Mouse (Mus musculus) small intestine, adult 2 months (tissue): ENCODE measurements around the gene Lrrc49.

ENCODE experiments used
- CTCF ChIP-seq: fragments of 200-500 bp; IDR thresholded peaks from 2 replicates; pipeline ENCODE4 v1.5.1; 2012; ENCODE audit warnings: low read depth, mild to moderate bottlenecking, control low read depth, inconsistent platforms, low read length, moderate library complexity, mixed read lengths; ENCODE audit not compliant: insufficient replicate concordance, insufficient read length; ENCODE audit errors: extremely low read depth
- POLR2A ChIP-seq: fragments of 200-500 bp; IDR thresholded peaks from 2 replicates; pipeline ENCODE4 v1.6.1; 2012; ENCODE audit warnings: low read depth, mild to moderate bottlenecking, control low read depth, inconsistent platforms, low read length, moderate library complexity

DNA sequence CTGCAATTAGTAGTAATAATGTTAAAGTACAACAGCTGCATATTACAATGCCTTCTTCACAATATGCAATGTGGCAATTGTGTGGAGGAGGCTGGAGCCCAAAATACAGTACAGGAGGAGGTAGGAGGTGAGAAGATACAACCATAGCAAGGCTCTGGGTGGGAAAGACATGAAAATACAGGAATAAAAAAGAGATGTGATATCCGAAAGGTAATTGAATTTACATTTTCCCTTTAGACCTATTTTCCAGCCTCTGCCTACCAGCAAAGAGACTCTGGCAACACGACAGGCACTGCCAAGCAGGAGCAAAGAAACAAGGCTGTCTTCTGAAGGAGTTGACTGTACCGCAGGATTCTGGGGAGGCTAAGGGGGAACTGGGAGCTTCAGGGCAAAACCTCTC, 31.7 kb upstream of the Lrrc49 start:
- no peak for TF ChIP-seq CTCF
- no peak for TF ChIP-seq POLR2A
